Mouse (Mus musculus) yolk sac, embryonic 10.5 days (tissue): Measurements from ENCODE around the gene Prdx1.

Experiments used
- DNase-seq: peaks from one replicate; pipeline ENCODE4 v3.0.0-alpha.2; 2017; ENCODE audit warnings: low spot score

Prdx1 gene

DNA sequence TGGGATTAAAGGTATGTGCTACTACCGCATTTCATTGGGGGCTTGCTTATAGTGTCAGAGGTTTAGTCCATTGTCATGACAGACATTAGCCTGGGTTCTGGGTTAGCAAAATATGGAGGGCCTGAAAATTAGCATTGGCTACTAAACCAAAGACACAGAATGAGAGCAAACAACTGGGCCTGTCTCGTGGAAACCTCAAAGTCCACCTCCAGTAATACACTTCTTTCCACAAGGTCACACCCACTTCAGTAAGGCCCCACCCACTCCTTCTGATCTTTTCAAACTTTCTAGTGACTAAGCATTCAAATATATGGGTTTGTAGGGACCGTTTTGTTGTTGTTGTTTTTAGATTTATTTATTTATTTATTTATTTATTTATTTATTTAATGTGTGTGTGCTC is 44.2 kb downstream of the Prdx1 start:
- no peak for DNase-seq

DNA sequence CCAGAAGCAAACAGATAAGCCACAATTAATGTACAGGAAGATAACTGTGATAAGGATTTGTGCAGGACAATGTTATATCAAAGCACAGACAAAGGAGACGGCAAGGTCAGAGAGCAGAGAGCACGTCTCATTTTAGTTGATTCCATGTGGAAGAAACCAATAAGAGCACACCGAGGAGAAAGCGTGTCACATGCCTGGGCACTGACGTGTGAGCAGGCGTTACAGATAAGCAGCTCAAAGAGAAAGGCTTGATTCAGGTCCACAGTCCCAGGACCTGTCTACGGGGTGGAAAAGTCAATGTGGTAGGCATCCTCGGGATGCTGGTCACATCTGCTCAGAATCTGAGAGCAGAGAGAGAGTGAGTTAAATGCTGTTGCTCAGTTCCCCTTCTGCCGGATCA is 45.7 kb downstream of the Prdx1 start:
- peak; percentile 37 for DNase-seq

DNA sequence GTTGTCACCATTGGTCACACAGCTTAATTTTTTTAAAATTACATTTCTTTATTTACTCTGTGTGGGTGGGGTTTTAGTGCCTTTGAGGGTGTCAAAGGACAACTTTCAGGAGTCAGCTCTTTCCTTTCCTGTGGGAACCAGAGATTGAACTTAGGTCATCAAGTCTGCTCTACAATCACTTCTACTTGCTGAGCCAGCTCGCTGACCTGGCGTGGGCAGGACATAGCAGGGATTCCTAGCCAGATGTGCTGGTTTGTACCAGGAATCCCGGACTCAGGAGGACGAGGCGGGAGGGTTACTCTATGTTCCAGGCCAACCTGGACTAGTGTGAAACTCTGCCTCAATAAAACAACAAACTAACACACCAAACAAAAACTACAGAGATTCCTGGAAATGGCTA is 47.0 kb downstream of the Prdx1 start:
- DNase-seq, result peak; percentile 67

DNA sequence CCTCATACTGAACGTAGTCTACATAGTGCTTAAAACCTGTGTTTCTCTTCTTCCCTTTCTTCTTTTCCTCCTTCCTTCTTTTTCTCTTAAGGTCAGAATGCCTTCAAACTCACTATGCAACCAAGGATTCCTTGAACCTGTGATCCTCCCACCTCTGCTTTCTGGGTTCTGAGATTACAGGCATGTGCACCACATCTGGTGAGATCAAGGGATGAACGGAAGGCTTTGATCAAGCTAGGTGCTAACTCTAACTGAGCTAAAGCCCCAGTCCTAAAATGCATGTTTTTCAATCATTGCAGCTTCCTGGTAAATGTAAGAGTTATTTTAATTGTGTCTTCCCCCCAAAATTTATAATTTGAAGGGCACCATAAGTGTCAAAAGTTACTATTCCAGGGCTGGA is 49.7 kb downstream of the Prdx1 start:
- DNase-seq, result no peak

DNA sequence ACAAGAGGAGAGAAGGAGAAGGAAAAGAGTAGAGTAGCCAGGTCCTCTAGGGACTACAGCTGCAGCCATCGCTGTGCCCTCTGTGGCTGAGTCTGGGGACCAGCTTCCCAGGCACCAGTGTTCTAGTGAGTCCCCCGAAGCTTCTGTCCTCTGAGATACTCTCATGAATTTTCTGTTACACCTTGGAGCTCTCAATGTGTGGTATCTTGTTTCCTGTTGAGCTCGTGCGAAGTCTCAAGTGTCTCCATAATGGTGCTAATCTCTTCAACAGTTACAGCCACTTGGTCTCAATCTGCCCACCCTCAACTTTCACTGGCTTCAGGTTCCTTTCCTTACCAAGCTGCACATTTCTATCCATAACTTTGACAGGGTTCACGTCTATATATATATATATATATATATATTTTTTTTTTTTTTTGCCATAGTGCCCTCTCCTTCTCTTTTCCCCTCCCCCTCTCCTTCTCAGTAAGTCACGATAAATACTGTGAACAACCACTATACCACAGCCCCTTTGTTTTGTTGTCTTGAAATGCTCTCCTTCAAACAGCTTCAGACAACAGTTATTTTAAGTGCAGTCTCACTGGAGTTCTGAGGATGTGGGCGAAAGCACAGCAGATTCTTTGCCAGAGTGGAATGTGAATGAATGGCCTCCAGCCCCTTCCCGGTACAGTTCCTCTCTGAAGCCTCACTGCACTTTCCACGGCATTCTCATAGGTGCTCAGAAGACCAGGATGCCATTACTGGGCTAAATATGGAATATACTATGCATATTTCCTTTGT is 53.8 kb downstream of the Prdx1 start:
- no peak for DNase-seq

DNA sequence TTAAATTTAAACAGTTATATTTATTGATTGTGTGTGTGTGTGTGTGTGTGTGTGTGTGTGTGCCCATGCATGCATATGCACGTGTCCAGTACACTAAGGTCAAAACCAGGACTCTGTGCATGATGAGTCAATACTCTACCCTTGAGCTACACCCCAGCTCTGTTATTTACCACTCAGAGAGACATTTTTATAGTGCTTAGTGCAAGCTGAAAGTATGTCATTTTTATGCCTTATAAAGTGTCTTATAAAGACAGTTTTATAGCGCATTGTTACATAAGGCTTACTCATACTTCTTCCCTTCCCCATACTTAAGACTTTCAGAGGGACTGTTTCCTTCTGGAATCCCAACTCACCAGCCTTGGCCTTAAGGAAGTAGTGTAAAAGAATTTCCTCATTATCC is 64.4 kb downstream of the Prdx1 start:
- no peak for DNase-seq
